Mouse (Mus musculus) heart, postnatal 14 days (tissue): ENCODE data around the gene Ss18l2. TPM values are rescaled to one million over a fixed set of nuclear protein-coding genes. Genes with fewer than 3 reads are reported as not detected.

Experiments used
- DNase-seq, 2 experiments: peaks; one replicate each; pipeline ENCODE4 v3.0.0; 2021 to 2022
- intact Hi-C: fragments of 180-260 bp; cut with DNase I; formaldehyde crosslinking; loops from one replicate; pipeline ENCODE4 v1.15.1; 2025
- total RNA-seq, 2 experiments: library from RNA; stranded (reverse); gene quantifications; 2 replicates each; pipeline ENCODE4 v1.2.3; 2021

The Ss18l2 gene
- total RNA-seq, 2 experiments from 2014 or later, result 128 to 131 TPM

DNA sequence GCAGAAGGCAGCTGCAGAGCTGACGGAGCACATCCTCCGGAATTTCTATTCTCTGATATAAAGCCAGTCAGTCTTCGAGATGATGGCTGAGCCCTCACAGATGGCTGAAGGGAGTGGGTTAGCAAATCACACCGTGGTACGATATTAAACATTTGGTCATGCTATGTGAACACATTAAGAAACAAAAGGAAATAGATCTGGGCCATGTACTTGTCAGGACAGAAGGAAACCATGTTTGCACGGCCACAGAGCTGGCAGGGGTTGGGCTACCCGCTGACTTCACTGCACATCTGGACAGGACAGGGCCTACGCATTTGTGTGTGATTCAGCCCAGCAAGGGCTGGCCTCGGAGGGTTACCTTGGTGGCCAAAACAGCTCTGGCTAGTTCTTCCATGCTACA lies 13.5 kb upstream of the Ss18l2 start:
- no peak for DNase-seq
- intact Hi-C loops, result loop anchor here (2.0 kb wide), 1 partner anchor 134 kb away; no protein-coding TSS in a partner anchor

DNA sequence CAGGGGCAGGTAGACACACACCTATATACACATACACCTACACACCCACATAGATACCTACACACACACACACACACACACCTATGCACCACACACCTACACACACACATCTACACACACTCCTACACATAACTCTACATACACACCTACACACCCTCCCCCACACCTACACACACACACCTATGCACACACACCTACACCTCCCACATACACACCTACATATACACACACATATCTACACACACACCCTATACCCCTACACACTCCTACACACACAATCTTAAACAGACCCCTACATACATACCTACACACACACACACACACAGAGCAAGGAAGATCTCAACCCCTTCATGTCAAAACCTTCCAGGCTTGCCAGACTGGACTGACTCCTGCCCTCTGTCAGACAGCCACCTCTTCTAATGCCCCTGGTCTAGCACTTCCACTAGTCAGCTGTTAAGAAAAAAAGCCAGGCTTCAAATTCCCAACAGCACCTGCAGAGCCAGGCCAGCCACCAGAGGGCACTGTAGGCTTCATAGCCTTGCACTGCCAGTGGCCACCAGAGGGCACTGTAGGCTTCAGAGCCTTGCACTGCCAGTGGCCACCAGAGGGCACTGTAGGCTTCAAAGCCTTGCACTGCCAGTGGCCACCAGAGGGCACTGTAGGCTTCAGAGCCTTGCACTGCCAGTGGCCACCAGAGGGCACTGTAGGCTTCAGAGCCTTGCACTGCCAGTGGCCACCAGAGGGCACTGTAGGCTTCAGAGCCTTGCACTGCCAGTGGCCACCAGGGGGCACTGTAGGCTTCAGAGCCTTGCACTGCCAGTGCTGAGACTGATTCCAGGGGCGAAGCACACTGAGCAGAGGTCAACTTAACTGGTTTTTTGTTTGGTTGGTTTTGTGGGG lies 12.7 kb upstream of the Ss18l2 start:
- DNase-seq, result peak; percentile 72 to 80
- intact Hi-C loops, result loop anchor here (2.0 kb wide), 1 partner anchor 133 kb away; no protein-coding TSS in a partner anchor

DNA sequence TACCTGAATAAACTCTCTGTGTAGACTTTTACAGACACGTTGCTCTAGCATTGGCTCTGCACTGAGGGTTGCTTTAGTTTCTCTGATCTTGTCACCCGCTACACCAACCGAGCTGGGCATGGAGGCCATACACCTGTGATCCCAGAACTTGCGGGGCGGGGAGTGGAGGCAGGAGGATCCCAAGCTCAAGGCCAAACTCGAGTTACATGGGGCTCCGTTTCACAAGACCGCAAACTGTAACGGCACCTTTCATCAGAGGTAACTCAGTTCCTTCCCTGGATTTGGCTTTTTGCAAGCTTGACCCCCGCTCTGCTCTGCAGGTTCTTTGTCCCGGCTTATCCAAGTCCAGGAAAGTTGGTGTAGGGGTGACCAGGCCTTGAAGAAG lies 5.9 kb upstream of the Ss18l2 start:
- intact Hi-C loops, result no loop called here
- DNase-seq, result no peak

DNA sequence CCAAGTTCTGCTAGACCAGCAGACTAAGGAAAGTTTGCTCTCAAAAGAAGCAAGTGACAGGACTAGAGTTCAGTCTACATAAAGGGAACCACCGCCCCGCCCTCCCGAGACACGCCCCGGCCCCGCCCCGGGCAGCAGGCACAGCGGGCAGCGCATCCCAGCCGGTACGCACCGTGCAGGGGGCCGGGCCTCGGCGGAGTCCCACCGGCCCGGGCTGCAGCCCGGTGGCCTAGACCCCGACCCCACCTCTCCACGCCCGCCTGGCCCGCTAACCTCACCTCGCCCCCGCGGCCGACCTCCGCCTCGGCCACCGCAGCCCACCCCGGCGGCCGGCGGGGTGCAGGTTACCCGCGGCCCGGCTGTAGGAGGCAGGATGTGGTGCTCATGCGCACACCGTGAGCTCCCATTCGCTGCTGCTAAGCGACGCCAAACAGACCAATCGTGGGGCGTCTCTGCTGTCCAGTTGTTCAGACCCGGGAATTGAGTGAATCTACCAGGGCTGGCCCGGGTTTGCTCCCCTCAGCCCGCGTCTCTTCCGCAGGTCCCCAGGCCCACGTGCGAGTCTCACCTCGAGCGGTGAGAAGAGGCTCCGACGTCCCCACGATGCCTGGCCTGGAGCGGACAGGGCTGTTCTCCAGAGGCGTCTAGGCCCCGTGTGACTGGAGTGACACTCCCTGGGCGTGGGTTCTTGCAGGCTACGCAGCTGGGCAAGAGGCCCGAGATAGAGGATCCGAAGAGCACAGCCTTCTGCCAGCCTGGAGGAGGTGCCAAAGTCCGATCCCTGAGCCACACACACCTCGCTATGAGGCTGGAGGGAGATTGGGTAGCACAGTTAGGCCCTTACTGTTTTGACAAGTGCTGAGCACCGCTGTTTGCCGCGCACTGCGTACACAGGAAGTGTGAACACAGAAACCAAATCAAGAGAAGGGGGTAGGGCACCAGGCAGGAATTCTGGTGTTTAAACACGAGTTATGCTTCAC lies 5.2 kb upstream of the Ss18l2 start, which contains the start of gene Sec22c:
TSS of gene Sec22c (minus strand) at position 845 of the 980 bp plus-strand sequence.
- DNase-seq, result peak; percentile 87 to 90
- intact Hi-C loops, result no loop called here

DNA sequence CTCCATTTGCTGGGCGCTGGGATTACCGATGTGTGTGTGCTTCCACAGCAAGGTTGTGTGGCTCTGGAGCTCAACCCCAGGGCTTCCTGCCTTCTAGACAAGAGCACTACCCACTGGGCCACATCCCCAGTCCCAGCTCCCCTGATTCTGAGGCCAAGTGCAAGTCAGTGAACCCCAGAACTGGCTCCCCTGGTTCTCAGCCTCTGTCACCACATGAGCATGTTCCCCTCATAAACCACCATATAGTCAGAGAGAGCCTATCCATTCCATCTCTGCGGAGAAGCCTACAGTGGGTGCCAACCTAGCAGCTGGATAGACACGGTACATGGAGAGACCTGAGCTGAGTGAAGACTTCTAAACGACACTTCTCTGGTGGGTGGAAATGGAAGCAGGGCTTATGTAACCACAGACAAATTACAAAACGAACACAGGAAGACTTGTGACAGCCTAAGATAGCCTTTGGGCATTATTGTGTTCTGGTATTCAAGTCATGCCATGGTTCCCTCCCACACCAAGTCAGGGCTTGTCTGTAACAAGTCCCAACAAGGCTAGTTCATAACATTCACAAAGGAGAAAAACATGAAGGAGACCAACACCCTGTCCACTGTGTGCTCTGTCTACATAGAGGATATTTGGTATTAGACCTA lies 4.0 kb upstream of the Ss18l2 start:
- DNase-seq, result no peak
- intact Hi-C loops, result no loop called here

DNA sequence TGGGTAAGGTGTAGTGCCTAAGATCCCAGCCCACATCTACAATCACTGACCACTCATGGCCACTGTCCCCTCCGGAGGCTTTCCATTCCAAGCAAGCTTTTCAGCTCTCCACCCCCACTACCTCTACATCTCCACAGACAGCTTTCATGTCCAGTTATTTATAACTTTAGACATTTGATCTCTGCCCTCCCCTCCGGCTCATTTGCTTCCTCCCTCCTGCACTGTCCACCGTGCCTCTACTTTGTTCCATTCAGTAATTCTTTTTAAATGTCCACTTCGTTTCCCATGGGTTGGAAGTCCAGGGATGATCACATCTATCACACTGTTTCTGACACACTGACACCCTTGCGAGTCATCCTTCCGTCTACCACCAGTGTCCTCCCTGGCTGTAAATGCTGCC lies 2.3 kb upstream of the Ss18l2 start:
- no peak for DNase-seq
- intact Hi-C loops, result no loop called here

DNA sequence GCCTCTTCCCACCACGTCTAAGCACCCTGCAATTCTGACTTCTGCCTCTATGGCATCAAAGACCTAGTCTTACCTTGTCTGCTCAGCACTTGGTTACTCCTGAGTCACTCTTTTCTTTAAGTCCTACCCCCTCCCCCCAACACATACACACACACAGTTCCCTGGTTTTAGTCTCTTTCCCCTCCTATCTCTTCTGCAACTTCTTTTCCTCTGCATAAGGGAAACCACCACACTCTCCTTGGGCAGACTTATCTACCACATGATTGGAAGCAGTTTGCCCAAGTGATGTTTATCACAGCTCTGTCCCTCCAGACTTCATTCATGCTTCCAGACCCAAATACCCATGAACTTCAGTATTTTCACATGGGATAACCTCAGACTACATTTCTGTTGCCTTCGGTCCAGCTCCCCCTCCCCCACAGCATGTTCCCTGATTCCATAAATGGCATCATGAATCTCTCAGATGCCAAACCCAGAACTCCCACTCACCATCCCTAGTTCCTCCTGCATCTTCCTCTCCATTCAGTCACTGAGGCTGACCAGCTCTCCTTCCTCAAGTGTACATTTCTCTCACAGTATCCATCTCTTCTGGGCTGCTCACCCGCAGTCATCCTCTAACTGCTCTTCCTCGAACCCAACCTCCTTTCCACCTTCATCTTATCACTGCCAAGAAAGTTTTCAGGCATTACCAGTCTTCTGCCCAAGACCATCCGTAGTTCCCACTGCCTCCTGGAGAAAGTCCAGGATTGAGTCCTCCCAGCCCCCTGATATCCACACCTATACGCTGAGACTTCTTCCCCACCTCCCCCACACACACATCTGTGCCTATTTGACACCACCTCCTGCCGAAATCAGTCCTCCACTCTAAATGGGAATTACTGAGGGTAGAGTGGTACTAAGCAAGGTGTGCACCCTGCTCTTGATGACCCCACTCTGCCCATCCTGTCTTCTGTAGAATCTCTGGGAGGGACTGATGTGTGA lies 1.3 kb upstream of the Ss18l2 start:
- intact Hi-C loops, result no loop called here
- DNase-seq, result peak in 1 of 2 experiments; percentile 1

DNA sequence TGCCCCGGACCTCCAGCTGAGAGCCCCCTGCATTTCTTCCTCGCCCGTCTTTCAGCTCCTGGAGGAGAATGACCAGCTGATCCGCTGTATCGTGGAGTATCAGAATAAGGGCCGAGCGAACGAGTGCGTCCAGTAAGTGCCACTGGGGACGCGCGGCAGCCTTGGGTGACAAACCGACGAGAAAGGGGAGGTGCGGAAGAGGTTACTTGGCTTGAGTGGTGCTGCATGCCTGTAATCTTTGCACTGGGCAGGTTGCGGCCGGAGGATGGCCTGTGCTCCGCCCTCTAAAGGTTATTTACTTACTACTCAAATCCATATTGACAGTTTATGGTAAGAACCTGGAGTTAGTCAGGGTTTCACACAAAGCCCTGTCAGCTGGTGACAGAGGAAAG lies 451 bp downstream of the Ss18l2 start:
- DNase-seq, result no peak
- intact Hi-C loops, result no loop called here

DNA sequence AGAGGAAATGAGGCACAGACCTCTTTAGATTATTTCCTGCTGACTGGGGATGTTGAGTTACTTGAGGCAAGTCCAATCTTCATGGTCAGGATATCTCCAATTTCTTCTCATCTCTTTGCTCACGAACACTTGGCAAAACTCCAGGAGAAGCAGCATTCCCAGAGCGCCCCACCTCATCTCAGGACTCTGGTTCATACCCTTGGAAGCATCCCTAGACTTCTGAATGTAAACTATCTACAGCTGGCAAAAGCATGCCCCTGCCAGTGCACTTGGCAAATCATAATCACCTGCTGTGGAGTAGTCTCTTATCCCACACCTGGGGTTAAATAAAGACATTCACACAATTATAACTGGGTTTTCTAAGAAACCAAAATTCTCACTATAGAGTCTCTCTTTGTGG lies 6.9 kb downstream of the Ss18l2 start:
- intact Hi-C loops, result no loop called here
- no peak for DNase-seq

DNA sequence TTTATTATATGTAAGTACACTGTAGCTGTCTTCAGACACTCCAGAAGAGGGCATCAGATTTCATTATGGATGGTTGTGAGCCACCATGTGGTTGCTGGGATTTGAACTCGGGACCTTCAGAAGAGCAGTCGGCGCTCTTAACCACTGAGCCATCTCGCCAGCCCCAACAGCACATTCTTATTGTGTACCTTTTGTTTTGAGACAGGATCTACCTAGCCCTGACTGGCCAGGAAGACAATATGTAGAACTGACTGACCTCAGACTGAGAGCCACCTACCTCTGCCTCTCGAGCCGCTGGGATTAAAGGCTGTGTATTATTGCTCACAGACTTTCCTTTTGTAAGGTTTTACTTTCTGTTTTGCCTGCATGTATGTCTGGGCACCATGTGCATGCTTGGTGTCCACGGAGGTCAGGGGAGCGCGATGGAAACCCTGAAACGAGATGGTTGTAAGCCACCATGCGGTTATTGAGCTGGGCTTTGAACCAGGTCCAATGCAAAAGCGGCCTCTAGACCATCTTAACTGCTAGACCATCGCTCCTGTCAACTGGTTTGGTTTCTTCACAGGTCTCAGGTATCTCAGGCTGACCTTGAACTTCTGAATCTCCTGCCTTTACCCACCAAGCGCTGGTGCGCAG lies 8.1 kb downstream of the Ss18l2 start:
- intact Hi-C loops, result no loop called here
- no peak for DNase-seq

DNA sequence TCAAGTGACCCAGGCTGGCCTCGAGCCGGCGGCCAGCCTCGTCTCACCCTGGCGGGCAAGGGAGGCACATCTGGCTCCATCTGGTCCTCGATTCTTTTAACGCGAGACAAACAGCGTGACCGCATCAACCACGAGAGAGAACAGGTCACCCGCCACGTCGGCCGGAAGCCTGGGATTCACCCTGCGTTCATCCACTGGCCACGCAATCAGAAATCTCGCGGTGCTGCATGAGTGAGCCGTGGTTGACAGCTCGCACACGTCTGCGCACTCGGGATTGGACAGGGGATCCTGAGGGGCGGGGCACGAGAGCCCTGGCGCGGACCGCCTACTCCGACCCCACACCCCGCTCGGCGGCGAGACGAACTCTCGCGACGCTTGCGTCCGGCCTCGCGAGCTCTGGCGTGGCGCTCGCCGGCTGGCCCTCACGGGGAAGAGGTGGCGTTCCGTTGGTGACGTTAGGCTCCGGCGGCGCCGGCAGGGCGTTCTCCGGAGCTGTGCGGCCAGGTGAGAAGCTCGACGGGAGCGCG lies 8.7 kb downstream of the Ss18l2 start, which contains the start of gene Nktr:
TSS of gene Nktr (plus strand) at position 378 of the 527 bp plus-strand sequence.
- intact Hi-C loops, result no loop called here
- DNase-seq, result peak; percentile 98 to 99

DNA sequence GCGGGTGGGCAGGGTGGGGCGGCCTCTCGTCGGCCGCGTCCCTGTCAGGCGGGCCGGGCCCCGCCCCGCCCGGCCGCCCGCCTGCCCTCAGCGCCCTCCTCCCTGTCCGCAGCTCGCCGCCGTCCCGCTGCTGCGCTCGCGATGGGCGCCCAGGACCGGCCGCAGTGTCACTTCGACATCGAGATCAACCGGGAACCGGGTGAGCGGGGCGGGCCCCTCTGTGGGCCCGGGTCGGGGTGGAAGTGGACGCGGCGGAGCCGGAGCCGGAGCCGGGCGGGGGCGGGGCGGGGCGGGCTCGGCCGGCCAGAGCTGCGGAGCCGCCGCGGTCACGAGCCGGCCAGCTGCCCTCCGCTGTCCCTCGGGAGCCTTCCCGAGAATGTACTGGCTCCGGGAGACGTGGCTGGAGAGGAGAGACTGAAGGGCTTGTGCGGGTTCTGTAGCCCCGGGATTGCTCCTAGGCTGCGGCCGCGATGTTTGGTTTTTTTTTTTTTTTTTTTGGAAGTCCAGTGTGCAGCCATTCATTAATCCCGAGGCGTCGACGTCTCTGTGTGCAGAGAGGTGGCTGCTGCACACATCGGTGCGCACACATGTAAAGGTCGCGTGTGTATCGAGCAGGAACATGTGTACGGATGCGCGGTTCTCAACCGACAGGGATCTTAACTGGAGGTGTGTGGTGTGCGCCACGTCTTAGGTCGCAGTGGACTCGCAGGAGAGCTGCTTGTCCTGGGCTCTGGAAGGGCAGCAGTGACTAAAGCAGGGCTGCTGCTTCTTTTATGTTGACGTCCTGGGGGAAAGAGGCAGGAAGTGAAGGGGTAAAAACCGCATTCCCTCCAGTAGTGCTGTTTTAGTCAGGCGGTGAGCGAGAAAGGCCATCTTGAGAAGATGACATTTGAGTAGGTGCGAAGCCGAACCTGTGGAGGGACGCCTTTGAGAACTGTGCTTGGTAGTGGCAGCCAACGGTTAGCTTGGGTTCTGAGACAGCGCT lies 9.5 kb downstream of the Ss18l2 start:
- intact Hi-C loops, result no loop called here
- DNase-seq, result peak in 1 of 2 experiments; percentile 70

DNA sequence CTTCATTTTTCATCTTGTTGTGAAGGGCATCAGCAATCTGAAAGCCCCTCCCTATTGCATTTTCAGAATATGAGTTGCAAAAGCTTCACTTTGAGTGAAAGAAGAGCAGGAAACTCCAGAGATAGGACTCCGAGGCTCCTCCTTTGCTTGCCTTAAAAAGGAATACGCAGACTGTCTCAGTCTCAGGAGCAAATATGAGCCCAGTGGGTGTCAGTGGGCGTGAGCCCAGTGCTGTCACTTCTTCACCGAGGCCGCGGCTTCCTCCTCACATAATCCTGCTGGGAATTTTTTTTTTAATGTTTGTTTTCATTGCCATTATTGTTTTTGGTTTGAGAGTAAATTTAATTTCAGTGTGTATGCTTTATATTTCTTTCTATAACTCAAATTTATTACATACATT lies 30.4 kb downstream of the Ss18l2 start:
- no peak for DNase-seq
- intact Hi-C loops, result no loop called here

DNA sequence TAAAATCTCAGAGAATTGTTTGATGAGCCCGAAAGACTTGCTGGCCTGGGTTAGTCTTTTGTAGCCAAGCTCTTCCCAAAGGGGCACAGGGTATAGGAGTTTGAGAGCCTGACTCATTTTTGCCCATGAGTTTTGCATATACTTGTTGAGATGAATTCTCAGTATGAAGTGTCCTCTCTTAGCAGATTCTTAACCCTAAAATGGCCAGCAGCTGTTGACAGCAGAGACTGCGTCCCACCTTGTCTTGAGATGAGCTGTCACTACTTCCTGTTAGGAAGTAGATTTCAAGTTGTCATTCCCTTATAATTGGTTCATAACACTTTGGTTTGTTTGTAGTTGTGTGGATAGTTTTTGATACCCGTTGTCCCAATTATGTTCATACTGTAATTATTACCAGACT lies 31.0 kb downstream of the Ss18l2 start:
- no peak for DNase-seq

DNA sequence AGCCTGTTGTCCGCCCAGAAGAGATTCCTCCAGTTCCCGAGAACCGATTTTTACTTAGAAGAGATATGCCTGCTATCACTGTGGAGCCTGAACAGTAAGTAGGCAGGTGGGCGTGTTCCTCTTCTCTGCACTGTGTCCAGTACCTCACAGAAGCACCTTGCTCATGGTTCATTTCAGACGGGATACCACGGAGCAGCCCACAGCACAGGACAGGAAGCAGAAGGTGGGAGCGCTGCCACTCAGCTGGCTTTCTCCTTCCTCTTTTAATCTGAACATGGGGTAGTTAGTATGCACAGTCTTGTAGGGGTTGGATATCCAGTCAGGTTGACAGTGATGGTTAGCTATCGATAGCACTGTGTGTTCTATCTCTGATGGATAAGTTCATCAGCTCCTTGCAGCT lies 33.9 kb downstream of the Ss18l2 start:
- no peak for DNase-seq
- intact Hi-C loops, result no loop called here

More for the DNA sequence above, 31.0 kb downstream of the Ss18l2 start:
- intact Hi-C loops, result no loop called here

DNA sequence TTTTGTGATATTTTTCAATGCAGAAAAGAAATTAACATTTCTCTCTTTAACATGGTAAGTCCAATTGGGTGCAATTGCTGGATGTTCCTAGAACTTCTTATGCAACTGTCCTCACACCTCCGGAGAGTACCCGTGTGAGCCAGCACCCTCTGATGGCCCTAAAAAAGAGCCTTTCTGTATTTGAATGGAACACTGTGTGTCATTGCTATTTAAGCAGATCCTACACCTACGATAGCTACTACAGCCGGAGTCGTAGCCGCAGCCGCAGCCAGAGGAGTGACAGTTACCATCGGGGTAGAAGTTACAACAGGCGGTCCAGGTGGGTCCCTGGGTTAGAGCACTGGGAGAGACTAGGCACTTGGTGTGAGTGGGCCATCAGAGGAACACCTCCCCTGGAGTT lies 42.6 kb downstream of the Ss18l2 start:
- intact Hi-C loops, result no loop called here
- DNase-seq, result no peak

DNA sequence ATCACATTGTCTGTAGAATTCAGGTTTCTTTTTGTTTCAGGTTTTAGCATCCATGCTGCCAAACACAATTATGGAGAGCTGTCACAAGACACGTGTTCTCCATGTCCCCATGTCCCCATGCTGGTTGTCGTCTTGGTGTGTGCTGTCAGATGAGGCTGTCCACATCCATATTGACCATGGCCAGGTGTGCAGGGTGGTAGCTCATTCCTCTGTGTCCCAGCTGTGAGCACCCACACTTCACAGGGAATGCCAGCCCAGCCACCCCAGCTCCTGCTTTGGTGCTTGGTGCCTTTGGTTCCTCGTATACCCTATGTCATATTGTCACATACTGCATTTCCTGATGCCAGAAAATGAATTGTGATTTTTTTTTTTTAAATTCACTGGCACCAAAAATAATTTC lies 44.5 kb downstream of the Ss18l2 start:
- intact Hi-C loops, result no loop called here
- DNase-seq, result no peak
